Mouse (Mus musculus): ENCODE results near the gene Idnk. TPM values are rescaled to one million over a fixed set of nuclear protein-coding genes. Genes with fewer than 3 reads are reported as not detected.

The Idnk gene
- polyA plus RNA-seq, 1 experiment from 2014 or later = 35.4 TPM

DNA sequence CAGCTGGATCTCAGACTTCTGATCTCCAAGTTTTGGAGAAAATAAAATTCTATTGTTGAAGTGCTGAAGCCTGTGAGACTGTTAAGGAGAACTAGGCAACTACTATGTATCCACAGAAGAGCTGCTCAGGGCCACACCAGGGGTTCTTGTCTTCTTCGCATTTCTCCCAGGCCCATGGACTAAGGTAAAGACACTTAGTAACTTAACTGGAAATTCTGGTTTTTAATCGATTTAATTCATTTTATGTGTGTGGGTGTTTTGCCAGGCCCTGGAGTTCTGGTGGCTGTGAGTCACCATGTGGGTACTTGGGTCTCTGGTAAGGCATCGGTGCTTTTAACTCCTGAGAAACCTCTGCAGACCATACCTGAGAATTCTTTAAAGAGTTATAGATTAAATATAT lies 7.8 kb upstream of the Idnk start:
- no peaks in the 10 kb centered on the region for H3K27me3 ChIP-seq (ENCODE audit: insufficient read depth, low read length)
- H3K9me3 ChIP-seq (ENCODE audit: low read length) = no peaks in the 10 kb centered on the region
- H3K27ac ChIP-seq (ENCODE audit: low read depth) = no peak overlapping the region
- no peak overlapping the region for H3K4me3 ChIP-seq (ENCODE audit: low read depth, low read length)
- DNase-seq (no peak), ATAC-seq (no peak)
- H3K4me1 ChIP-seq (ENCODE audit: insufficient read depth) = peaks cover 7% of the 10 kb centered on the region
- WGBS (ENCODE audit: insufficient replicate concordance) = 73% methylated on average over 3 of the region's 3 CpGs
- H3K4me2 ChIP-seq (ENCODE audit: low read depth, low read length) = no peak overlapping the region
- TF ChIP-seq CTCF (IDR thresholded peaks at IDR 0.05; ENCODE audit: low read depth) (no peak), EP300 (IDR thresholded peaks at IDR 0.05; ENCODE audit: low read depth) (no peak)
- H3K36me3 ChIP-seq (replicated peaks; ENCODE audit: insufficient read depth, low read length) = no peaks in the 10 kb centered on the region
- no peak overlapping the region for H3K9ac ChIP-seq (replicated peaks)

DNA sequence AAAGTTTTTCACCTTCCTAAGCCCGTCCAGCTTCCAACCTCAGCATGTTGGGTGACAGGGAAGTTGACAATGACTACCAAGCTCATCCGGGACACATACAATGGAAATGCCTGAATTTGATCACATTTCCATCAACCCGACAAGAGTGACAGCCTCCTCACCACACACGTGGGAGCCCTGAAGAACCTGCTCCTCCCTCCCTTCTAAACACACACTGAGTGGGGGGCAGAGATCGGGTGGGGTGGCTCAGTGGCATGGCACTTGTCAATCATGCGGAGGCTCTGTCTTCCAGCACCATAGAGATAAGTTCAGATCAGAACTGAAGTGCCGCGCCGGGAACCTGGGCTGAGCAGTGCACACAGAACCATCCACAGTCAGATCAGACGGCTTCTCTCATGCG lies 7.0 kb upstream of the Idnk start:
- Histone ChIP-seq H3K36me3 (replicated peaks; ENCODE audit: insufficient read depth, low read length) (no peaks in the 10 kb centered on the region), H3K4me1 (ENCODE audit: insufficient read depth) (peaks cover 7% of the 10 kb centered on the region), H3K9me3 (ENCODE audit: low read length) (no peaks in the 10 kb centered on the region), H3K4me3 (ENCODE audit: low read depth, low read length) (no peak overlapping the region), H3K27me3 (ENCODE audit: insufficient read depth, low read length) (no peaks in the 10 kb centered on the region), H3K4me2 (ENCODE audit: low read depth, low read length) (no peak overlapping the region), H3K27ac (ENCODE audit: low read depth) (no peak overlapping the region), H3K9ac (replicated peaks) (no peak overlapping the region)
- TF ChIP-seq EP300 (IDR thresholded peaks at IDR 0.05; ENCODE audit: low read depth) = no peak
- no peak for TF ChIP-seq CTCF (IDR thresholded peaks at IDR 0.05; ENCODE audit: low read depth)
- WGBS (ENCODE audit: insufficient replicate concordance) = 73% methylated on average over 11 of the region's 11 CpGs
- DNase-seq = no peak
- ATAC-seq = no peak

- Histone ChIP-seq H3K4me2 (ENCODE audit: low read depth, low read length) (no peak overlapping the region), H3K27me3 (ENCODE audit: insufficient read depth, low read length) (no peaks in the 10 kb centered on the region), H3K4me3 (ENCODE audit: low read depth, low read length) (no peak overlapping the region), H3K9me3 (ENCODE audit: low read length) (no peaks in the 10 kb centered on the region), H3K4me1 (ENCODE audit: insufficient read depth) (peaks cover 6% of the 10 kb centered on the region; the same call in 1 of the 2 replicates), H3K36me3 (replicated peaks; ENCODE audit: insufficient read depth, low read length) (peaks cover 13% of the 10 kb centered on the region; the same call in 1 of the 2 replicates), H3K27ac (ENCODE audit: low read depth) (no peak overlapping the region), H3K9ac (replicated peaks) (no peak overlapping the region)
- DNase-seq = no peak
- no peak for ATAC-seq
- WGBS (ENCODE audit: insufficient replicate concordance) = 84% methylated on average over 2 of the region's 2 CpGs
- TF ChIP-seq EP300 (IDR thresholded peaks at IDR 0.05; ENCODE audit: low read depth) = no peak
Measured at GRCm38 (mm10) chr13:58156031-58156430, 1.4 kb upstream of the Idnk start.

- Histone ChIP-seq H3K4me2 (ENCODE audit: low read depth, low read length) (peak overlapping the region; percentile 96), H3K9ac (replicated peaks) (peak overlapping the region; percentile 73)
- no peak for ATAC-seq
Measured at GRCm38 (mm10) chr13:58157036-58157435, 413 bp upstream of the Idnk start.

GRCm38 (mm10) chr13:58158099-58158912 lies 857 bp downstream of the Idnk start:
- H3K4me1 ChIP-seq (ENCODE audit: insufficient read depth) = peaks cover 6% of the 10 kb centered on the region; the same call in 1 of the 2 replicates
- WGBS (ENCODE audit: insufficient replicate concordance) = 3% methylated on average over 16 of the region's 16 CpGs
- peak; percentile 94 for DNase-seq
- H3K36me3 ChIP-seq (replicated peaks; ENCODE audit: insufficient read depth, low read length) = peaks cover 25% of the 10 kb centered on the region
- H3K9me3 ChIP-seq (ENCODE audit: low read length) = no peaks in the 10 kb centered on the region
- H3K27me3 ChIP-seq (ENCODE audit: insufficient read depth, low read length) = no peaks in the 10 kb centered on the region
- H3K27ac ChIP-seq (ENCODE audit: low read depth) = peak overlapping the region; percentile 89
- H3K9ac ChIP-seq (replicated peaks) = peak overlapping the region; percentile 73
- peak; percentile 82 for ATAC-seq
- TF ChIP-seq CTCF (IDR thresholded peaks at IDR 0.05; ENCODE audit: low read depth) (peak; percentile 98), EP300 (IDR thresholded peaks at IDR 0.05; ENCODE audit: low read depth) (no peak)
- H3K4me3 ChIP-seq (ENCODE audit: low read depth, low read length) = peak overlapping the region; percentile 85
- peak overlapping the region; percentile 96 for H3K4me2 ChIP-seq (ENCODE audit: low read depth, low read length)

More at GRCm38 (mm10) chr13:58157036-58157435, 413 bp upstream of the Idnk start:
- peaks cover 20% of the 10 kb centered on the region for H3K36me3 ChIP-seq (replicated peaks; ENCODE audit: insufficient read depth, low read length)
- peak overlapping the region; percentile 85 for H3K4me3 ChIP-seq (ENCODE audit: low read depth, low read length)
- TF ChIP-seq EP300 (IDR thresholded peaks at IDR 0.05; ENCODE audit: low read depth) (no peak), CTCF (IDR thresholded peaks at IDR 0.05; ENCODE audit: low read depth) (no peak)
- no peaks in the 10 kb centered on the region for H3K9me3 ChIP-seq (ENCODE audit: low read length)
- no peaks in the 10 kb centered on the region for H3K27me3 ChIP-seq (ENCODE audit: insufficient read depth, low read length)
- H3K27ac ChIP-seq (ENCODE audit: low read depth) = no peak overlapping the region
- WGBS (ENCODE audit: insufficient replicate concordance) = 16% methylated on average over 8 of the region's 8 CpGs
- DNase-seq = no peak
- peaks cover 6% of the 10 kb centered on the region; the same call in 1 of the 2 replicates for H3K4me1 ChIP-seq (ENCODE audit: insufficient read depth)

GRCm38 (mm10) chr13:58160761-58161160 lies 3.3 kb downstream of the Idnk start:
- 92% methylated on average over 15 of the region's 15 CpGs for WGBS (ENCODE audit: insufficient replicate concordance)
- no peak for ATAC-seq

More at GRCm38 (mm10) chr13:58160761-58161160, 3.3 kb downstream of the Idnk start:
- no peak overlapping the region for H3K9ac ChIP-seq (replicated peaks)
- H3K4me1 ChIP-seq (ENCODE audit: insufficient read depth) = peaks cover 6% of the 10 kb centered on the region; the same call in 1 of the 2 replicates
- no peak overlapping the region for H3K4me2 ChIP-seq (ENCODE audit: low read depth, low read length)
- no peak overlapping the region for H3K27ac ChIP-seq (ENCODE audit: low read depth)
- TF ChIP-seq EP300 (IDR thresholded peaks at IDR 0.05; ENCODE audit: low read depth) (no peak), CTCF (IDR thresholded peaks at IDR 0.05; ENCODE audit: low read depth) (no peak)
- DNase-seq = no peak
- H3K27me3 ChIP-seq (ENCODE audit: insufficient read depth, low read length) = no peaks in the 10 kb centered on the region
- peaks cover 32% of the 10 kb centered on the region for H3K36me3 ChIP-seq (replicated peaks; ENCODE audit: insufficient read depth, low read length)
- no peak overlapping the region for H3K4me3 ChIP-seq (ENCODE audit: low read depth, low read length)
- no peaks in the 10 kb centered on the region for H3K9me3 ChIP-seq (ENCODE audit: low read length)
